Mouse (Mus musculus) megakaryocyte, embryonic 14.5 days (primary cell): ENCODE results near the gene Adsl. TPM values are rescaled to one million over a fixed set of nuclear protein-coding genes. Genes with fewer than 3 reads are reported as not detected.

Source experiments
- H3K27me3 ChIP-seq: replicated peaks from 2 replicates; pipeline ENCODE3; 2012; ENCODE audit warnings: inconsistent platforms
- H3K36me3 ChIP-seq: replicated peaks from 2 replicates; pipeline ENCODE3; 2012; ENCODE audit warnings: low read length, inconsistent platforms, mixed read lengths
- H3K4me1 ChIP-seq: 2 replicates; pipeline ENCODE4 v1.6.1; 2012; ENCODE audit warnings: inconsistent platforms
- H3K4me3 ChIP-seq: replicated peaks from 2 replicates; pipeline ENCODE3; 2012; ENCODE audit warnings: moderate library complexity, mild to moderate bottlenecking, inconsistent platforms
- H3K9me3 ChIP-seq: 2 replicates; pipeline ENCODE4 v1.6.1; 2012; ENCODE audit warnings: inconsistent platforms
- FLI1 ChIP-seq: IDR thresholded peaks from 2 replicates; pipeline ENCODE4 v1.6.1; 2012; ENCODE audit warnings: low read length, inconsistent platforms, mixed read lengths
- GATA1 ChIP-seq: IDR thresholded peaks from 3 replicates; pipeline ENCODE4 v1.6.1; 2012; ENCODE audit warnings: mixed read lengths, low read length, inconsistent platforms, borderline replicate concordance
- polyA plus RNA-seq: library from polyadenylated mRNA; stranded (reverse); fragments of >175 nt; gene quantifications from 2 replicates; pipeline ENCODE4 v1.2.3, GENCODE M21; 2012; ENCODE audit warnings: low replicate concordance; ENCODE audit not compliant: insufficient read depth

Gene Adsl
- polyA plus RNA-seq, 1 experiment: 45.2 TPM

- H3K4me3 ChIP-seq: no peak overlapping the region
- peaks cover 100% of the 10 kb centered on the region for H3K36me3 ChIP-seq
- TF ChIP-seq GATA1 (no peak), FLI1 (no peak)
- H3K27me3 ChIP-seq: no peaks in the 10 kb centered on the region
- H3K9me3 ChIP-seq: no peaks in the 10 kb centered on the region
- peaks cover 81% of the 10 kb centered on the region for H3K4me1 ChIP-seq
Observed at GRCm38 (mm10) chr15:81016488-81016887, 68.2 kb downstream of the Adsl start.

DNA sequence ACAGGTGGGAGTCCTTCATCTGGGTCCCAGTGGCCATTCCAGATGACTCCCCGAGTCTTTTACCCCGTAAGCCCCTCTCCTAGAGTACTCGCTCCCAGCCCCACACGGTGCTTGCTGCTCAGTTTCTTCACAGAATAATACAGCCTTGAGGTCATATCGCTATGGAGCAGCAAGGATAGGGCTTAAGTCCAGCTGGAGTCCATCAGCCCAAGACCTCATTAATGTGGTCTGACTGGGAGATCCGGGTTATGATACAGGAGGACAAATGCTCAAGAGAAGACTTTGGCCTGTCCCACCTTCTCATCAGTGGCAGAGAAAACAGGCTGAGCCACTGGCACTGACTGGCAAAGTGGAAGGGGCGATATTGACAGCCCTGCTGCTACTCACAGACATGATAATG lies 69.0 kb downstream of the Adsl start:
- no peak overlapping the region for H3K4me3 ChIP-seq
- H3K27me3 ChIP-seq: no peaks in the 10 kb centered on the region
- no peaks in the 10 kb centered on the region for H3K9me3 ChIP-seq
- peaks cover 100% of the 10 kb centered on the region for H3K36me3 ChIP-seq
- no peak for TF ChIP-seq FLI1
- TF ChIP-seq GATA1: no peak
- H3K4me1 ChIP-seq: peaks cover 85% of the 10 kb centered on the region

Other genes starting within 250 kb of the Adsl start
- 19.3 and 32.0 TPM in 2 replicates for gene Tnrc6b, start 237.2 kb upstream of the Adsl start, polyA plus RNA-seq
- gene Sgsm3, start 29.3 kb downstream of the Adsl start, polyA plus RNA-seq: 4.3 and 8.5 TPM in 2 replicates
- 138 and 254 TPM in 2 replicates for gene Mrtfa, start 242.3 kb downstream of the Adsl start, polyA plus RNA-seq